Mouse (Mus musculus) lung, adult 2 months (tissue): Measurements from ENCODE around the gene F8. TPM values are rescaled to one million over a fixed set of nuclear protein-coding genes. Genes with fewer than 3 reads are reported as not detected.
"Not testable (repeated sequence)": the region's sequence is repeated elsewhere in the genome, so short reads cannot be mapped to it uniquely, and the experiment has no call there.

Source experiments
- DNase-seq: peaks from one replicate; pipeline ENCODE4 v3.0.0; 2022
- H3K4me1 ChIP-seq: fragments of 200-500 bp; 2 replicates; pipeline ENCODE4 v1.6.1; 2011; ENCODE audit warnings: low read length; ENCODE audit not compliant: control insufficient read depth, insufficient read depth
- H3K4me3 ChIP-seq: fragments of 200-500 bp; replicated peaks from 2 replicates; pipeline ENCODE3; 2011; ENCODE audit warnings: low read depth, mild to moderate bottlenecking, control low read depth, low read length; ENCODE audit errors: extremely low read depth
- CTCF ChIP-seq: fragments of 200-500 bp; IDR thresholded peaks from 2 replicates; pipeline ENCODE4 v1.5.1; 2011; ENCODE audit warnings: mild to moderate bottlenecking, low read length, control low read depth; ENCODE audit not compliant: insufficient read depth
- POLR2A ChIP-seq: fragments of 200-500 bp; IDR thresholded peaks from 2 replicates; pipeline ENCODE4 v1.6.1; 2011; ENCODE audit warnings: low read depth, mild to moderate bottlenecking, control low read depth, low read length, borderline replicate concordance; ENCODE audit errors: extremely low read depth
- WGBS: fragments of 180-500 bp; shearing (Covaris S2); methylation state at CpG from one replicate; pipeline ENCODE4 v1.1.7; 2018; 5-methylcytosine and 5-hydroxymethylcytosine counted together
- polyA plus RNA-seq: library from polyadenylated mRNA; depleted of rRNA; stranded (reverse); fragments of >200 nt; gene quantifications from 2 replicates; pipeline ENCODE4 v1.2.3, GENCODE M21; 2012; rRNA removed

F8 gene
- polyA plus RNA-seq, 1 experiment: 0.54 TPM

GRCm38 (mm10) chrX:75148414-75148813, 234.0 kb downstream of the F8 start:
- Histone ChIP-seq H3K4me3 (no peak overlapping the region), H3K4me1 (no peaks in the 10 kb centered on the region)
- 61% methylated on average over 4 of the region's 4 CpGs for WGBS
- TF ChIP-seq CTCF (no peak), POLR2A (no peak)
- no peak for DNase-seq

GRCm38 (mm10) chrX:75143124-75143555, 239.3 kb downstream of the F8 start:
- 33% methylated on average over 25 of the region's 42 CpGs for WGBS
- DNase-seq, H3K4me3 ChIP-seq, H3K4me1 ChIP-seq: not testable (repeated sequence)

GRCm38 (mm10) chrX:75138182-75138581, 244.2 kb downstream of the F8 start:
- no peaks in the 10 kb centered on the region for H3K4me1 ChIP-seq
- TF ChIP-seq CTCF (no peak), POLR2A (no peak)
- 92% methylated on average over 2 of the region's 2 CpGs for WGBS
- H3K4me3 ChIP-seq: no peak overlapping the region
- DNase-seq: no peak

- DNase-seq: no peak
- TF ChIP-seq POLR2A (no peak), CTCF (no peak)
- Histone ChIP-seq H3K4me1 (no peaks in the 10 kb centered on the region), H3K4me3 (no peak overlapping the region)
- 67% methylated on average over 2 of the region's 2 CpGs for WGBS
Measured at GRCm38 (mm10) chrX:75137729-75138128, 244.7 kb downstream of the F8 start.

GRCm38 (mm10) chrX:75136938-75137337, 245.5 kb downstream of the F8 start:
- H3K4me3 ChIP-seq: no peak overlapping the region
- no peak for DNase-seq
- no peaks in the 10 kb centered on the region for H3K4me1 ChIP-seq
- no peak for TF ChIP-seq POLR2A
- no peak for TF ChIP-seq CTCF

GRCm38 (mm10) chrX:75130467-75131160, 251.8 kb downstream of the F8 start, which contains the start of gene Mpp1:
Mpp1 (minus strand) TSS chrX:75131016.
- TF ChIP-seq POLR2A (peak; percentile 78; the same call in 1 of the 2 replicates), CTCF (no peak)
- H3K4me1 ChIP-seq: peaks cover 2% of the 10 kb centered on the region; the same call in 1 of the 2 replicates
- peak within 1 kb of the TSS; percentile 83 for H3K4me3 ChIP-seq
- 27% methylated on average over 36 of the region's 36 CpGs for WGBS
- peak; percentile 69 for DNase-seq

- Histone ChIP-seq H3K4me3 (no peak overlapping the region), H3K4me1 (peaks cover 2% of the 10 kb centered on the region; the same call in 1 of the 2 replicates)
- TF ChIP-seq CTCF (no peak), POLR2A (no peak)
- DNase-seq: no peak
- 29% methylated on average over 2 of the region's 2 CpGs for WGBS
Measured at GRCm38 (mm10) chrX:75129474-75129873, 252.9 kb downstream of the F8 start.

- TF ChIP-seq CTCF (no peak), POLR2A (no peak)
- Histone ChIP-seq H3K4me1 (peaks cover 2% of the 10 kb centered on the region; the same call in 1 of the 2 replicates), H3K4me3 (no peak overlapping the region)
- DNase-seq: peak; percentile 10
Measured at GRCm38 (mm10) chrX:75128333-75128980, 254.0 kb downstream of the F8 start.

GRCm38 (mm10) chrX:75126893-75127292, 255.5 kb downstream of the F8 start:
- Histone ChIP-seq H3K4me1 (peaks cover 2% of the 10 kb centered on the region; the same call in 1 of the 2 replicates), H3K4me3 (no peak overlapping the region)
- TF ChIP-seq POLR2A (no peak), CTCF (no peak)
- no peak for DNase-seq

- 89% methylated on average over 3 of the region's 3 CpGs for WGBS
- no peak for TF ChIP-seq POLR2A
- TF ChIP-seq CTCF: no peak
- Histone ChIP-seq H3K4me3 (no peak overlapping the region), H3K4me1 (peaks cover 2% of the 10 kb centered on the region; the same call in 1 of the 2 replicates)
- no peak for DNase-seq
Measured at GRCm38 (mm10) chrX:75125606-75126005, 256.8 kb downstream of the F8 start.

Other genes starting within 250 kb of the F8 start
- not detected in 2 replicates for gene Smim9, start 218.8 kb downstream of the F8 start, polyA plus RNA-seq
- 3.9 and 8.1 TPM in 2 replicates for gene Fundc2, start 216 bp downstream of the F8 start, polyA plus RNA-seq
- 2.5 and 4.2 TPM in 2 replicates for gene Cmc4, start 34.0 kb upstream of the F8 start, polyA plus RNA-seq
- gene Mtcp1, start 34.0 kb upstream of the F8 start, polyA plus RNA-seq: 3.8 and 5.6 TPM in 2 replicates
- gene Brcc3, start 34.0 kb upstream of the F8 start, polyA plus RNA-seq: 3.8 and 6.1 TPM in 2 replicates
- gene Vbp1, start 131.7 kb upstream of the F8 start, polyA plus RNA-seq: 1.7 and 5.0 TPM in 2 replicates
- 0.16 and 0.20 TPM in 2 replicates for gene Rab39b, start 195.6 kb upstream of the F8 start, polyA plus RNA-seq